26 mouse cellular contexts compared by ENCODE assay signal in the genomic region with DNA sequence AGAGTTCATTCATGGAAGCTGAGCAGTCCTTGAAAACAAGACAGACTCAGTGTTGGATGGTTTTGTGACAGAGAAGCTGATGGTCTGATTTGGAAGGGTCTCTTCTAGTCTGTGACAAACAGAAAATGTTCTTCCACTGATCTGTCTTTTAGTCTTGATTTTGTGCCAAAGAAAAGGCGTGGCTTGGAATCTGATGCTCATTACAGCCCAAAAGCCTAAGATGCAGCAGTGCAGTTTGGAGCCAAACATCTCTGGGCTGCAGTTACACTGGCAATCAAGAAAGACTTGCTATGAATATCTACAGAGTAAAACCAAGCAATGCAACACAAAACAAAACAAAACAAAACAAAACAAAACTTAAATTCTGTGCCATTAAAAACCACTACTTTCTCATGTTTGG. TPM values are rescaled to one million over a fixed set of nuclear protein-coding genes. Genes with fewer than 3 reads are reported as not detected.
DNase-seq lines count a peak whose midpoint lies in the region; ATAC-seq lines count a peak whose summit lies in the region.
"Had no signal": no experiment of that assay in that cellular context is flagged by ENCODE, and none has a peak within 500 bp of the region (broad histone marks: within the 10 kb centered on the region; RNA-seq: fewer than 3 reads in every experiment).

No protein-coding gene starts in this region.

- DNase-seq in kidney, postnatal 10 days, result peak; percentile 18
- DNase-seq in urinary bladder, postnatal 14 days (ENCODE audit: low spot score), result peak; percentile 16
- DNase-seq in urinary bladder, postnatal 25 days (ENCODE audit: low spot score), result no peak
- peak; percentile 76 for DNase-seq in embryonic facial prominence, embryonic 14.5 days (ENCODE audit: low spot score)
- DNase-seq: adrenal gland, postnatal 25 days; cerebellum, adult 11-12 months; cerebellum, postnatal 25 days; gastrocnemius, postnatal 14 days; heart, adult 11 months; kidney, adult 9 months; kidney, postnatal 36 days; layer of hippocampus, postnatal 36 days; lung, postnatal 36 days; thymus, adult 2 months had no signal

- H3K4me2 ChIP-seq in forebrain, embryonic 16.5 days (ENCODE audit: low read length), result no peak overlapping the region
- no peak overlapping the region for H3K4me2 ChIP-seq in forebrain, embryonic 12.5 days
- no peak overlapping the region for H3K4me2 ChIP-seq in kidney, embryonic 14.5 days (replicated peaks; ENCODE audit: low read depth, low read length)
- no peak overlapping the region for H3K4me2 ChIP-seq in embryonic facial prominence, embryonic 14.5 days (ENCODE audit: low read depth, low read length)
- H3K4me2 ChIP-seq in liver, embryonic 12.5 days, result no peak overlapping the region
- H3K4me2 ChIP-seq: embryonic facial prominence, embryonic 15.5 days; limb, embryonic 15.5 days; liver, embryonic 15.5 days; midbrain, embryonic 13.5 days had no signal

- H3K9ac ChIP-seq in forebrain, embryonic 16.5 days (replicated peaks; ENCODE audit: low read depth, low read length), result no peak overlapping the region
- no peak overlapping the region for H3K9ac ChIP-seq in forebrain, embryonic 12.5 days
- no peak overlapping the region for H3K9ac ChIP-seq in kidney, embryonic 14.5 days (ENCODE audit: low read depth, low read length)
- H3K9ac ChIP-seq in embryonic facial prominence, embryonic 14.5 days (ENCODE audit: low read depth, low read length), result no peak overlapping the region
- no peak overlapping the region for H3K9ac ChIP-seq in liver, embryonic 12.5 days
- H3K9ac ChIP-seq: embryonic facial prominence, embryonic 15.5 days; limb, embryonic 15.5 days; liver, embryonic 15.5 days; midbrain, embryonic 13.5 days had no signal

- no peaks in the 10 kb centered on the region for H3K9me3 ChIP-seq in forebrain, embryonic 16.5 days (ENCODE audit: control insufficient read depth, low read length)
- H3K9me3 ChIP-seq in forebrain, embryonic 12.5 days, result no peaks in the 10 kb centered on the region
- H3K9me3 ChIP-seq in kidney, embryonic 14.5 days (ENCODE audit: control insufficient read depth, low read length), result no peaks in the 10 kb centered on the region
- H3K9me3 ChIP-seq in embryonic facial prominence, embryonic 14.5 days (ENCODE audit: control insufficient read depth, low read length), result no peaks in the 10 kb centered on the region
- no peaks in the 10 kb centered on the region for H3K9me3 ChIP-seq in liver, embryonic 12.5 days (replicated peaks)
- H3K9me3 ChIP-seq: embryonic facial prominence, embryonic 15.5 days; limb, embryonic 15.5 days; liver, embryonic 15.5 days; midbrain, embryonic 13.5 days had no signal

- H3K4me3 ChIP-seq in forebrain, embryonic 16.5 days (replicated peaks; ENCODE audit: low read length), result no peak overlapping the region
- H3K4me3 ChIP-seq in forebrain, embryonic 12.5 days (replicated peaks), result no peak overlapping the region
- no peak overlapping the region for H3K4me3 ChIP-seq in kidney, embryonic 14.5 days (ENCODE audit: low read length)
- H3K4me3 ChIP-seq in embryonic facial prominence, embryonic 14.5 days (ENCODE audit: low read depth, low read length), result no peak overlapping the region
- no peak overlapping the region for H3K4me3 ChIP-seq in liver, embryonic 12.5 days
- H3K4me3 ChIP-seq: embryonic facial prominence, embryonic 15.5 days; limb, embryonic 15.5 days; liver, embryonic 15.5 days; megakaryocyte, embryonic 14.5 days; midbrain, embryonic 13.5 days had no signal

- no peaks in the 10 kb centered on the region for H3K27me3 ChIP-seq in forebrain, embryonic 16.5 days (replicated peaks; ENCODE audit: control insufficient read depth, insufficient read depth, low read length)
- no peaks in the 10 kb centered on the region for H3K27me3 ChIP-seq in forebrain, embryonic 12.5 days
- H3K27me3 ChIP-seq in kidney, embryonic 14.5 days (ENCODE audit: control insufficient read depth, insufficient read depth, low read length), result no peaks in the 10 kb centered on the region
- no peaks in the 10 kb centered on the region for H3K27me3 ChIP-seq in embryonic facial prominence, embryonic 14.5 days (replicated peaks; ENCODE audit: control insufficient read depth, insufficient read depth, low read length)
- no peaks in the 10 kb centered on the region for H3K27me3 ChIP-seq in liver, embryonic 12.5 days (replicated peaks)
- H3K27me3 ChIP-seq: embryonic facial prominence, embryonic 15.5 days; limb, embryonic 15.5 days; liver, embryonic 15.5 days; midbrain, embryonic 13.5 days had no signal

- 38% methylated on average over 1 of the region's 1 CpGs for WGBS in forebrain, embryonic 16.5 days
- 71% methylated on average over 1 of the region's 1 CpGs for WGBS in forebrain, embryonic 12.5 days
- 65% methylated on average over 1 of the region's 1 CpGs for WGBS in kidney, embryonic 14.5 days
- 32% methylated on average over 1 of the region's 1 CpGs for WGBS in embryonic facial prominence, embryonic 14.5 days
- WGBS in liver, embryonic 12.5 days (ENCODE audit: insufficient replicate concordance), result 57% methylated on average over 1 of the region's 1 CpGs

- no peaks in the 10 kb centered on the region for H3K36me3 ChIP-seq in forebrain, embryonic 16.5 days (ENCODE audit: control insufficient read depth, insufficient read depth)
- H3K36me3 ChIP-seq in forebrain, embryonic 12.5 days (replicated peaks), result no peaks in the 10 kb centered on the region
- H3K36me3 ChIP-seq in kidney, embryonic 14.5 days (ENCODE audit: control insufficient read depth, insufficient read depth, low read length), result no peaks in the 10 kb centered on the region
- no peaks in the 10 kb centered on the region for H3K36me3 ChIP-seq in embryonic facial prominence, embryonic 14.5 days (ENCODE audit: control insufficient read depth, insufficient read depth, low read length)
- no peaks in the 10 kb centered on the region for H3K36me3 ChIP-seq in liver, embryonic 12.5 days
- H3K36me3 ChIP-seq: embryonic facial prominence, embryonic 15.5 days; limb, embryonic 15.5 days; liver, embryonic 15.5 days had no signal

- H3K4me1 ChIP-seq in forebrain, embryonic 16.5 days (replicated peaks; ENCODE audit: control insufficient read depth, insufficient read depth, low read length), result peaks cover 4% of the 10 kb centered on the region; the same call in 1 of the 2 replicates
- no peaks in the 10 kb centered on the region for H3K4me1 ChIP-seq in forebrain, embryonic 12.5 days
- no peaks in the 10 kb centered on the region for H3K4me1 ChIP-seq in kidney, embryonic 14.5 days (ENCODE audit: control insufficient read depth, insufficient read depth, low read length)
- H3K4me1 ChIP-seq in embryonic facial prominence, embryonic 14.5 days (ENCODE audit: control insufficient read depth, insufficient read depth, low read length), result peaks cover 7% of the 10 kb centered on the region
- H3K4me1 ChIP-seq in liver, embryonic 12.5 days, result no peaks in the 10 kb centered on the region
- H3K4me1 ChIP-seq: liver, embryonic 15.5 days; megakaryocyte, embryonic 14.5 days; midbrain, embryonic 13.5 days had no signal

- ATAC-seq in forebrain, embryonic 16.5 days, result peak; percentile 69
- ATAC-seq in forebrain, embryonic 12.5 days (ENCODE audit: low FRiP score), result no peak
- no peak for ATAC-seq in kidney, embryonic 14.5 days (ENCODE audit: low FRiP score, low TSS enrichment)
- ATAC-seq in embryonic facial prominence, embryonic 14.5 days (ENCODE audit: low read depth), result no peak
- ATAC-seq in liver, embryonic 12.5 days, result no peak
- ATAC-seq: hindbrain, postnatal 0 days; intestine, embryonic 16.5 days; midbrain, embryonic 13.5 days had no signal

- H3K27ac ChIP-seq in forebrain, embryonic 16.5 days (ENCODE audit: low read length), result no peak overlapping the region
- H3K27ac ChIP-seq in forebrain, embryonic 12.5 days, result no peak overlapping the region
- no peak overlapping the region for H3K27ac ChIP-seq in kidney, embryonic 14.5 days (ENCODE audit: low read depth, low read length)
- H3K27ac ChIP-seq in embryonic facial prominence, embryonic 14.5 days (replicated peaks; ENCODE audit: low read depth, low read length), result peak overlapping the region; percentile 33; the same call in 1 of the 2 replicates
- no peak overlapping the region for H3K27ac ChIP-seq in liver, embryonic 12.5 days
- H3K27ac ChIP-seq: embryonic facial prominence, embryonic 15.5 days; hindbrain, postnatal 0 days; limb, embryonic 15.5 days; liver, embryonic 15.5 days; midbrain, embryonic 13.5 days; stomach, postnatal 0 days had no signal

RNA-seq across cellular contexts. Expression of gene Dzank1, which starts 43.1 kb away (rescaled TPM):
- polyA plus RNA-seq in forebrain, embryonic 16.5 days (2015; fragmentation: Nextera tagmentation; extraction: Ambion mirVana), result 7.0 and 8.4 TPM in 2 replicates
- 4.6 and 4.9 TPM in 2 replicates for polyA plus RNA-seq in forebrain, embryonic 12.5 days (2016; fragmentation: Nextera tagmentation; extraction: Ambion mirVana)
- 2.2 and 4.1 TPM in 2 replicates for polyA plus RNA-seq in kidney, embryonic 14.5 days (2014; fragmentation: Nextera tagmentation; extraction: Ambion mirVana)
- 1.5 and 2.6 TPM in 2 replicates for polyA plus RNA-seq in embryonic facial prominence, embryonic 14.5 days (2014; fragmentation: Nextera tagmentation; extraction: Ambion mirVana)
- polyA plus RNA-seq in liver, embryonic 12.5 days (2016; fragmentation: Nextera tagmentation; extraction: Ambion mirVana), result 0.02 and 0.21 TPM in 2 replicates

RNA-seq across cellular contexts. Expression of gene Polr3f, which starts 43.4 kb away (rescaled TPM):
- 31.7 and 34.0 TPM in 2 replicates for polyA plus RNA-seq in forebrain, embryonic 16.5 days (2015; fragmentation: Nextera tagmentation; extraction: Ambion mirVana)
- polyA plus RNA-seq in forebrain, embryonic 12.5 days (2016; fragmentation: Nextera tagmentation; extraction: Ambion mirVana), result 38.9 and 39.5 TPM in 2 replicates
- 26.7 and 34.2 TPM in 2 replicates for polyA plus RNA-seq in kidney, embryonic 14.5 days (2014; fragmentation: Nextera tagmentation; extraction: Ambion mirVana)
- 20.7 and 24.0 TPM in 2 replicates for polyA plus RNA-seq in embryonic facial prominence, embryonic 14.5 days (2014; fragmentation: Nextera tagmentation; extraction: Ambion mirVana)
- 15.0 and 15.3 TPM in 2 replicates for polyA plus RNA-seq in liver, embryonic 12.5 days (2016; fragmentation: Nextera tagmentation; extraction: Ambion mirVana)
